Mouse (Mus musculus): ENCODE data around the gene Sept9.

GRCm38 (mm10) chr11:117156725-117157124 lies 42.7 kb upstream of the Sept9 start:
- TF ChIP-seq CTCF (IDR thresholded peaks at IDR 0.05) (no peak), EP300 (IDR thresholded peaks at IDR 0.05) (no peak)
